Mouse (Mus musculus): Measurements from ENCODE around the gene Ttyh3.

DNA sequence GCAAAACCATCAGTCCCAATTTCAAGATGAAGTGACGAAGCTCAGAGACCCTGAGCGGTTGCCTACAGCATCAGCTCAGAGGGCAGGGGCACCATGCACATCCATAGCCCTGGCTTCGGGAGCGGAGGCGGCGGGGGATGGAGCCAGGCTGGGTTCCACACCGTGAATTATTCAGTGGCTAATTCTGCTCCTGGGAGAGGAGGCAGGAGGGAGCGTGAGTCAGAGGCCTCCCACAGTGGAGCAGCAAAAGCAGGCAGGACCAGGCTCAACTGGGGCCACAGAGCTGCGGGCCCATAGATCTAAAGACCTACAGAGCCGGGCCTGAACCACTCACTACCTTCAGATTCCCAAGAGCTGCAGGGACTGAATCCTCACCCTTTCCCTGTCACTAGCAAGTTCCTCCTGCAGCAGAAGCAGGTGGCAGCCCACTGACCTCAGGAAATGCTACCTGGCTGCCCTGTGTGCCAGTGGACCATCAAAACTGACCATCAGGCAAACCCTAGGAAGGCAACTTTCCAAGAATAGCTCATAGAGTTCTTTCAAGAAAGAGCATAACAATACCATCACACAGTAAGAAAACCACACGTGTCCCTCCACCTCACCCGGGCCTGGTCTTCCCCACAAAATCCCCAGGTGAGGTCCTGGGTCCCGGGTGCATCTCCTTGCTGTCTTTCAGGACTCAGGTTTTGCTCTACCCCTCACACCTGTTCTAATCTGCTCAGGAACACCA lies 1.6 kb downstream of the Ttyh3 start:
- TF ChIP-seq CTCF (IDR thresholded peaks at IDR 0.05; ENCODE audit: low read depth) (no peak), EP300 (IDR thresholded peaks at IDR 0.05; ENCODE audit: low read depth) (no peak)

Data from liver, postnatal 0 days (tissue).